Mouse (Mus musculus): ENCODE results near the gene Pkd1l2. TPM values are rescaled to one million over a fixed set of nuclear protein-coding genes. Genes with fewer than 3 reads are reported as not detected.

Pkd1l2 gene
- polyA plus RNA-seq, 1 experiment from 2014 or later = 0.02 TPM

- H3K4me3 ChIP-seq = no peak overlapping the region
- no peak overlapping the region for H3K9ac ChIP-seq
- WGBS (ENCODE audit: insufficient replicate concordance) = 47% methylated on average over 16 of the region's 16 CpGs
- no peak overlapping the region; the same call in 1 of the 2 replicates for H3K4me2 ChIP-seq
- peaks cover 19% of the 10 kb centered on the region for H3K4me1 ChIP-seq
- no peak overlapping the region for H3K27ac ChIP-seq
- no peak for ATAC-seq
- peaks cover 4% of the 10 kb centered on the region for H3K9me3 ChIP-seq (replicated peaks)
- H3K36me3 ChIP-seq = peaks cover 12% of the 10 kb centered on the region
- no peaks in the 10 kb centered on the region; the same call in 1 of the 2 replicates for H3K27me3 ChIP-seq (replicated peaks)
Observed at GRCm38 (mm10) chr8:117109801-117110390, 27.6 kb upstream of the Pkd1l2 start.

GRCm38 (mm10) chr8:117109018-117109711 lies 26.9 kb upstream of the Pkd1l2 start:
- Histone ChIP-seq H3K9ac (no peak overlapping the region), H3K27ac (no peak overlapping the region), H3K9me3 (replicated peaks) (peaks cover 4% of the 10 kb centered on the region), H3K36me3 (peaks cover 12% of the 10 kb centered on the region), H3K4me2 (no peak overlapping the region), H3K4me3 (no peak overlapping the region), H3K27me3 (replicated peaks) (no peaks in the 10 kb centered on the region; the same call in 1 of the 2 replicates), H3K4me1 (peaks cover 11% of the 10 kb centered on the region; the same call in 1 of the 2 replicates)
- WGBS (ENCODE audit: insufficient replicate concordance) = 80% methylated on average over 19 of the region's 19 CpGs
- no peak for ATAC-seq

GRCm38 (mm10) chr8:117107533-117107932 lies 25.3 kb upstream of the Pkd1l2 start:
- H3K4me1 ChIP-seq = peaks cover 7% of the 10 kb centered on the region; the same call in 1 of the 2 replicates
- H3K36me3 ChIP-seq = peaks cover 9% of the 10 kb centered on the region
- ATAC-seq = peak; percentile 34; the same call in 1 of the 2 replicates
- no peak overlapping the region for H3K27ac ChIP-seq
- no peak overlapping the region for H3K4me2 ChIP-seq
- H3K9ac ChIP-seq = no peak overlapping the region
- WGBS (ENCODE audit: insufficient replicate concordance) = 20% methylated on average over 9 of the region's 9 CpGs
- H3K9me3 ChIP-seq (replicated peaks) = peaks cover 4% of the 10 kb centered on the region
- no peak overlapping the region for H3K4me3 ChIP-seq
- no peaks in the 10 kb centered on the region; the same call in 1 of the 2 replicates for H3K27me3 ChIP-seq (replicated peaks)

GRCm38 (mm10) chr8:117097564-117098191 lies 15.4 kb upstream of the Pkd1l2 start:
- 70% methylated on average over 11 of the region's 11 CpGs for WGBS (ENCODE audit: insufficient replicate concordance)
- Histone ChIP-seq H3K9me3 (replicated peaks) (no peaks in the 10 kb centered on the region; the same call in 1 of the 2 replicates), H3K4me1 (peaks cover 17% of the 10 kb centered on the region), H3K9ac (no peak overlapping the region), H3K4me3 (no peak overlapping the region), H3K27me3 (replicated peaks) (peaks cover 3% of the 10 kb centered on the region; the same call in 1 of the 2 replicates), H3K4me2 (no peak overlapping the region), H3K36me3 (0 out of 2 replicates have a peak, but pooled peaks cover 5% of the 10 kb centered on the region), H3K27ac (no peak overlapping the region)
- no peak for ATAC-seq

- H3K27me3 ChIP-seq (replicated peaks) = peaks cover 3% of the 10 kb centered on the region; the same call in 1 of the 2 replicates
- H3K9me3 ChIP-seq (replicated peaks) = no peaks in the 10 kb centered on the region; the same call in 1 of the 2 replicates
- H3K27ac ChIP-seq = no peak overlapping the region
- no peak overlapping the region for H3K4me3 ChIP-seq
- H3K4me2 ChIP-seq = no peak overlapping the region
- no peak overlapping the region for H3K9ac ChIP-seq
- WGBS (ENCODE audit: insufficient replicate concordance) = 60% methylated on average over 10 of the region's 10 CpGs
- H3K36me3 ChIP-seq = 0 out of 2 replicates have a peak, but pooled peaks cover 5% of the 10 kb centered on the region
- peaks cover 17% of the 10 kb centered on the region for H3K4me1 ChIP-seq
- ATAC-seq = no peak
Observed at GRCm38 (mm10) chr8:117097051-117097563, 14.9 kb upstream of the Pkd1l2 start.

GRCm38 (mm10) chr8:117095647-117096046 lies 13.4 kb upstream of the Pkd1l2 start, which contains the start of gene Bco1:
Bco1 (plus strand) TSS chr8:117095854.
- 0 out of 2 replicates have a peak, but pooled peaks cover 5% of the 10 kb centered on the region for H3K36me3 ChIP-seq
- 76% methylated on average over 12 of the region's 12 CpGs for WGBS (ENCODE audit: insufficient replicate concordance)
- no peak within 1 kb of the TSS for H3K9ac ChIP-seq
- H3K9me3 ChIP-seq (replicated peaks) = no peaks in the 10 kb centered on the region; the same call in 1 of the 2 replicates
- peaks cover 20% of the 10 kb centered on the region for H3K4me1 ChIP-seq
- peak within 1 kb of the TSS; percentile 32 for H3K4me2 ChIP-seq
- H3K27me3 ChIP-seq (replicated peaks) = peaks cover 3% of the 10 kb centered on the region; the same call in 1 of the 2 replicates
- peak within 1 kb of the TSS; percentile 5; the same call in 1 of the 2 replicates for H3K4me3 ChIP-seq
- 0 out of 2 replicates have a peak, but pooled peaks have one; percentile 38 for ATAC-seq
- no peak within 1 kb of the TSS for H3K27ac ChIP-seq

GRCm38 (mm10) chr8:117094053-117094452 lies 11.8 kb upstream of the Pkd1l2 start:
- WGBS (ENCODE audit: insufficient replicate concordance) = 59% methylated on average over 5 of the region's 5 CpGs
- Histone ChIP-seq H3K9ac (no peak overlapping the region), H3K36me3 (0 out of 2 replicates have a peak, but pooled peaks cover 2% of the 10 kb centered on the region), H3K4me2 (no peak overlapping the region), H3K27me3 (replicated peaks) (peaks cover 3% of the 10 kb centered on the region; the same call in 1 of the 2 replicates), H3K9me3 (replicated peaks) (no peaks in the 10 kb centered on the region), H3K4me1 (peaks cover 36% of the 10 kb centered on the region), H3K27ac (no peak overlapping the region), H3K4me3 (no peak overlapping the region)
- ATAC-seq = no peak

- ATAC-seq = no peak
- no peaks in the 10 kb centered on the region for H3K27me3 ChIP-seq (replicated peaks)
- no peak overlapping the region for H3K9ac ChIP-seq
- peak overlapping the region; percentile 15; the same call in 1 of the 2 replicates for H3K4me2 ChIP-seq
- H3K4me3 ChIP-seq = no peak overlapping the region
- peaks cover 63% of the 10 kb centered on the region for H3K4me1 ChIP-seq
- 25% methylated on average over 4 of the region's 4 CpGs for whole genome bisulfite sequencing (ENCODE audit: insufficient replicate concordance)
- no peaks in the 10 kb centered on the region for H3K9me3 ChIP-seq (replicated peaks)
- no peaks in the 10 kb centered on the region for H3K36me3 ChIP-seq
- peak overlapping the region; percentile 23 for H3K27ac ChIP-seq
Observed at GRCm38 (mm10) chr8:117089802-117090201, 7.6 kb upstream of the Pkd1l2 start.

GRCm38 (mm10) chr8:117087036-117087435 lies 4.8 kb upstream of the Pkd1l2 start:
- Histone ChIP-seq H3K4me3 (no peak overlapping the region), H3K4me1 (peaks cover 77% of the 10 kb centered on the region), H3K9ac (no peak overlapping the region)

GRCm38 (mm10) chr8:117085521-117085920 lies 3.3 kb upstream of the Pkd1l2 start:
- Histone ChIP-seq H3K9me3 (replicated peaks) (no peaks in the 10 kb centered on the region), H3K4me2 (peak overlapping the region; percentile 47), H3K36me3 (no peaks in the 10 kb centered on the region), H3K27ac (peak overlapping the region; percentile 85), H3K27me3 (replicated peaks) (peaks cover 5% of the 10 kb centered on the region; the same call in 1 of the 2 replicates), H3K4me1 (peaks cover 88% of the 10 kb centered on the region), H3K9ac (peak overlapping the region; percentile 42), H3K4me3 (no peak overlapping the region)
- WGBS (ENCODE audit: insufficient replicate concordance) = 8% methylated on average over 8 of the region's 8 CpGs
- ATAC-seq = peak; percentile 95

More at GRCm38 (mm10) chr8:117087036-117087435, 4.8 kb upstream of the Pkd1l2 start:
- Histone ChIP-seq H3K9me3 (replicated peaks) (no peaks in the 10 kb centered on the region), H3K36me3 (no peaks in the 10 kb centered on the region), H3K27ac (no peak overlapping the region), H3K4me2 (no peak overlapping the region), H3K27me3 (replicated peaks) (no peaks in the 10 kb centered on the region)
- no peak for ATAC-seq

- peak; percentile 63 for ATAC-seq
- Histone ChIP-seq H3K4me2 (peak overlapping the region; percentile 43), H3K4me1 (peaks cover 74% of the 10 kb centered on the region), H3K4me3 (no peak overlapping the region), H3K27me3 (replicated peaks) (peaks cover 14% of the 10 kb centered on the region; the same call in 1 of the 2 replicates), H3K9ac (peak overlapping the region; percentile 28), H3K27ac (peak overlapping the region; percentile 76), H3K36me3 (no peaks in the 10 kb centered on the region), H3K9me3 (replicated peaks) (no peaks in the 10 kb centered on the region)
- WGBS (ENCODE audit: insufficient replicate concordance) = 15% methylated on average over 9 of the region's 9 CpGs
Observed at GRCm38 (mm10) chr8:117082947-117083559, 804 bp upstream of the Pkd1l2 start.
